Mouse (Mus musculus) B cell, adult 2 months (primary cell): ENCODE data around the gene Ptges3.
"Not testable (repeated sequence)": the region's sequence is repeated elsewhere in the genome, so short reads cannot be mapped to it uniquely, and the experiment has no call there.

Experiments used
- DNase-seq, 2 experiments: peaks; one replicate each; pipeline ENCODE4 v3.0.0; 2022

Ptges3 gene

GRCm38 (mm10) chr10:128058601-128059151 lies at the start of gene Ptges3:
Gene Ptges3, plus strand, starts transcription at chr10:128058954.
- DNase-seq: peak; percentile 93 to 95

- no peak for DNase-seq
Measured at GRCm38 (mm10) chr10:128009735-128010134, 49.0 kb upstream of the Ptges3 start.

- peak; percentile 79 to 80 for DNase-seq
Measured at GRCm38 (mm10) chr10:128015068-128015934, 43.5 kb upstream of the Ptges3 start, which contains the start of gene Prim1. Gene Prim1, plus strand, starts transcription at chr10:128015168.

DNA sequence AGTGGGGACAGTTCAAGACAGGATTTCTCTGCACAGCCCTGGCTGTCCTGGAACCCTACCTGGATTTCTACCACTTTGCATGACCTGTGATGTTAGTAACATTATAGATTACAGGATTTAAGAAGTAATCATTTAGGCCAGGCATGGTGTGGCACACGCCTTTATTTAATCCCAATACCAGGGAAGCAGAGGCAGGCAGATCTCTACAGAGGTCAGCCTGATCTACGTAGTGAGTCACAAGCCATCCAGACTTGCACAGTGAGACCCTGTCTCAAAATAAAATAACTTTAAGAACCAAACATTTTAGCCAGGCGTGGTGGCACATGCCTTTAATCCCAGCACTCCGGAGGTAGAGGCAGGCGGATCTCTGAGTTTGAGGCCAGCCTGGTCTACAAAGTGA lies 36.6 kb upstream of the Ptges3 start:
- no peak for DNase-seq

DNA sequence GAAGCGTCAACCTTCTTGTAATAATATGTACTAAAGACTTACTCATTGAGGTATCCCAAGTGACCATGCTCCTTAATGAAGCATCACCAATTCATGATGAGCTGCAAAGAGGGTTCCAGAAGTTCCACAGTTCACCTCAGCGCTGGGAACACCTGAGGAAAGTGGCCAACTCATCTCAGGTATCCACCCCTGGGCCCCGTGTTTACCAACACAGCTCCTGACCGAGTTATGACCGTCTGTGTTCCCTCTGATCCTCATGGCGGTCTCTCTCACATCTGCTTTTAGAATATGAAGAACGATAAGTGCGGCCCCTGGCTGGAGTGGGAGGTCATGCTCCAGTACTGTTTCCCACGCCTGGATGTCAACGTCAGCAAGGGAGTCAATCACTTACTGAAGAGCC lies 35.3 kb upstream of the Ptges3 start:
- DNase-seq: no peak

DNA sequence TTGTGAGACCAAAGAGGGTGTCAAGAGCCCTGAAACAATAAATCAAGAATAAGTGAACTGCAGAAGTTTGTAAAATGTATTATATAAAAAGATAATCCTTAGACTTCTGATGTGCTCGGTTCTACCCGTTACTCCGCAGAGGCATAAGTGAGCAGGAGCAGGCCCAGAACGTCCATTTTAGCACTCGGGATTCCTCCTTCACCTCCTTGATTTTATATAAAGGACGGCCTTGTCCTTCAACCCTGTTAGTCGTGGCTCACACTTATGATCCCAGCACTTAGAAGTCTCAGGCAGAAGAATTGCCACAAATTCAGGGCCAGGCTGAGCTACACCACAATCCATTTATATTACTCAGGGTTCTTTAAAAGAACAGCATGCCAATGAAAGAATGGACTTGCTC lies 28.8 kb upstream of the Ptges3 start:
- DNase-seq: no peak

DNA sequence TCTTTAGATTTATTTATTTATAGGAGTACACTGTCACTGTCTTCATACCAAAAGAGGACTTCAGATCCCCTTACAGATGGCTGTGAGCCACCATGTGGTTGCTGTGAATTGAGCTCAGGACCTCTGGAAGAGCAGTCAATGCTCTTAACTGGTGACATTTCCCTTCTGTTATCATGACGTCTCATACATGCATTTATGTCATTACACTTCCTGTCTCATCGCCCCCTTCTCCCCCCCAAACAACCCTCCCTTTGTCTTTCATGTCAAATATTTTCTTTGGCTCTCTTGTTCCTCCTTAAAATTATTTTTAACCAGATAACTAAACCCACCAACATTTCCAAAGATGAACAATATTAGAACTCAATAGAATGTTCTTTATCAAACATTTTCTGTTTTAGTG lies 27.9 kb upstream of the Ptges3 start:
- no peak for DNase-seq

- DNase-seq: peak; percentile 30 to 35
Measured at GRCm38 (mm10) chr10:128036746-128037425, 21.9 kb upstream of the Ptges3 start.

- DNase-seq: no peak
Measured at GRCm38 (mm10) chr10:128037921-128038320, 20.8 kb upstream of the Ptges3 start.

DNA sequence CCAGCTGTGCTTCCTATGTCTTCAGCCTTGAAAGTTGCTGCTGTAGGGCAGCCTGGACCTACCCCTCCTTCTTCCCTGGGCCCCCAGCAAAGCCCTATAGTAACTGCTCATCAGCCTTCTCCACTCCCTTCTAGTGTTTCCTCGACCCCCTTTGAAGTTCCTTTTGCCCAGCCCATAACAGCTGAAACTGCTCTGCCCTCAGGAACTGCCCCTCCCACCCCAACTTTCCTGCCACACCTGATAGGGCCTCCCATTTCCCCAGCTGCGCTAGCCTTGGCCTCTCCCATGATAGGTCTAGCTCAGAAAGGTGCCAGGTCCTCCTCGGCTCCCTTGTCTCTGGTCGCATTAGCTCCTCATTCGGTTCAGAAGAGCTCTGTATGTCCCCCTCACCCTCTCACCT lies 19.6 kb upstream of the Ptges3 start:
- DNase-seq: no peak

- DNase-seq: no peak
Measured at GRCm38 (mm10) chr10:128039858-128040257, 18.9 kb upstream of the Ptges3 start.

DNA sequence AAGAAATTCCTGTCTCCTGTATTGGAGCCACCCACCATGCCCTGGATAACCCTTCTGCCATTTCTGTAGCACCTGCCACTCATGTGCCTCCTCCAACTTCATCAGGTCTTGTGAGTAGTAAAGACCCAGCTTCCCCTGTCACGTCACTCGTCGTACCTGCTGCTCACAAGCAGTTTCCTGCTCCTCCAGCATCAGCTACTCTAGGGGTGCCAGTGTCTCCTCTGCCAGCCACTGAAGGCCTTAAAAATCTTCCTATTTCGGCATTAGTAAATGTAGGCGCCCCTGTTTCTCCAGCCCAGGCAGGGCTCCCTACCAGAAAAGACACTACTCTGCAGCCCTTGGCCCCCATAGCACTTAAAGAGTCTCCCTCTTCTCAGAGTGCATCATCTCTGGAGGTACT lies 18.5 kb upstream of the Ptges3 start:
- no peak for DNase-seq

DNA sequence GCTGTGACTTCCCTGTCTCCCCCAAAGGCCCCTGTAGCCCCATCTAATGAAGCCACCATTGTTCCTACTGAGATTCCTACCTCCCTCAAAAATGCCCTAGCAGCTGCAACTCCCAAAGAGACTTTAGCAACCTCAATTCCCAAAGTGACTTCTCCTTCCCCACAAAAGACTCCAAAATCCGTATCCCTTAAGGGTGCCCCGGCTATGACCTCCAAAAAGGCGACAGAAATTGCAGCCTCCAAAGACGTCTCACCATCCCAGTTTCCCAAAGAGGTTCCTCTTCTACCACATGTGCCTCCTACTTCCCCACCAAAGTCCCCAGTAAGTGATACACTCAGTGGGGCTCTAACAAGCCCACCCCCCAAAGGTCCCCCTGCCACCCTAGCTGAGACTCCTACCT lies 17.1 kb upstream of the Ptges3 start:
- no peak for DNase-seq

DNA sequence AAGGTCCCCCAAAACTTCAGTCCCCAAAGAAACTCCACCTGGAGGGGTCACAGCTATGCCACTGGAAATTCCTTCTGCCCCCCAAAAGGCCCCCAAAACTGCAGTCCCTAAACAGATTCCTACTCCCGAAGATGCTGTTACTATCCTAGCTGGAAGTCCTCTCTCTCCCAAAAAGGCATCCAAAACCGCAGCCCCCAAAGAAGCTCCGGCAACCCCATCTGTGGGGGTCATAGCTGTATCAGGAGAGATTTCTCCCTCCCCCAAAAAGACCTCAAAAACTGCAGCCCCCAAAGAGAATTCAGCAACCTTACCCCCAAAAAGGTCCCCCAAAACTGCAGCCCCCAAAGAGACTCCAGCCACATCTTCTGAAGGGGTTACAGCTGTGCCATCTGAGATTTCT lies 16.3 kb upstream of the Ptges3 start:
- DNase-seq: no peak

- DNase-seq: no peak
Measured at GRCm38 (mm10) chr10:128043041-128043835, 15.5 kb upstream of the Ptges3 start.

GRCm38 (mm10) chr10:128048157-128048556 lies 10.6 kb upstream of the Ptges3 start:
- DNase-seq: no peak

GRCm38 (mm10) chr10:128049741-128050140 lies 9.0 kb upstream of the Ptges3 start:
- no peak for DNase-seq

DNA sequence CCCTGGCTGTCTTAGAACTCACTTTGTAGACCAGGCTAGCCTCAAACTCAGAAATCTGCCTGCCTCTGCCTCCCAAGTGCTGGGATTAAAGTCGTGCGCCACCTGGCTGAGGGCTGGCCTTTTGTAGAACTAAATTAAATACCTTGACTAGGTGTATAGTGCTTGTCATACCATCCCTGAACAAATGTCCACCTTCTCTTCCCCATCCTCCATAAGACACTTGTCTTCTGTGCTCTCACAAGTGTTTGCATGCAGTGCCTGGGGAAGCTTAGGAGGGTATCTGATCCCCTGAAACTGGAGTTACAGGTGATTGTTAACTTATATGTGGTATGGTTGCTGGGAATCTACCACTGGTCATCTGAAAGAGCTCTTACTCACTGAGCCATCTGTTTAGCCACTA lies 8.4 kb upstream of the Ptges3 start:
- no peak for DNase-seq

DNA sequence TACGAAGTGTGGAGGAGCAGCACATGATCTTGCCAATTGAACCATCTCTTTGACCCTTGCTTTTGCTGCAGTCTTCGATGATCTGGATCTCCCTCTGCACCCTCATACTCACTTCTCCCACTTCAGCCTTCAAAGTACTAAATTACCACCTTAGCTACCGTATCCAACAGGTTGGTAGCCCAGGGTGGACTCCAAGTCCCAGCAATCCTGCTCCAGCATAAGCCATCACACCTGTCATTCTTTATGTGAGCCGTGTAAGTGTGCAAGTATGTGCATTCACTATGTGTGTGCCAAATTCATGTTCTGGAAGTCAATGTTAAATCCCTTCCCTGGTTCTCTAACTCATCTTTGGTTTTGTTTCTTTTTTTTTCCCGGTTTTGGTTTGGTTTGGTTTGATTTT lies 7.2 kb upstream of the Ptges3 start:
- DNase-seq: no peak

DNA sequence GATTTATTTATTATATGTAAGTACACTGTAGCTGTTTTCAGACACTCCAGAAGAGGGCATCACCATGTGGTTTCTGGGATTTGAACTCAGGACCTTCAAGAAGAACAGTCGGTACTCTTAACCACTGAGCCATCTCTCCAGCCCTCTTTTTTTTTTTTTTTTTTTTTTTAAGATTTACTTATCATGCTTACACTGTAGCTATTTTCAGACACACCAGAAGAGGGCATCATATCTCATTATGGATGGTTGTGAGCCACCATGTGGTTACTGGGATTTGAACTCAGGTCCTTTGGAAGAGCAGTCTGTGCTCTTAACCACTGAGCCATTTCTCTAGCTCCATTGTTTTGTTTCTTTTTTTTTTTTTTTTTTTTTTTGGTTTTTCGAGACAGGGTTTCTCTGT lies 6.6 kb upstream of the Ptges3 start:
- not testable (repeated sequence) for DNase-seq

DNA sequence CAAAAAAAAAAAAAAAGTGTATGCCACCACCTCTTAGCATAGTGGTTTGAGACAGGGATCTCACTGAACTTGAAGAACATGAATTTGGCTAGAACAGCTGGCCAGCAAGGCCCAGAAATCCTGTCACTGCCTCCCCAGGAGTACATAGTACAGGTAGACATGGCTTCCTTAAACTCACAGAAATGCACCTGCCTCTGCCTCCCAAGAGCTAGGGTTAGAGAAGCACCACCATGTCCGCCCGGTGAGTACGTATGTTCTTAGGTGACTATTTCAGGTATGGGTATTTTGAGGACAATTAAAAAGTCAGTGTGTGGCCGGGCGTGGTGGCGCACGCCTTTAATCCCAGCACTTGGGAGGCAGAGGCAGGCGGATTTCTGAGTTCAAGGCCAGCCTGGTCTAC lies 5.8 kb upstream of the Ptges3 start:
- no peak for DNase-seq

GRCm38 (mm10) chr10:128058184-128058583 lies 570 bp upstream of the Ptges3 start:
- DNase-seq: no peak
